ENCODE assay signal across 9 mouse cellular contexts in the genomic region with DNA sequence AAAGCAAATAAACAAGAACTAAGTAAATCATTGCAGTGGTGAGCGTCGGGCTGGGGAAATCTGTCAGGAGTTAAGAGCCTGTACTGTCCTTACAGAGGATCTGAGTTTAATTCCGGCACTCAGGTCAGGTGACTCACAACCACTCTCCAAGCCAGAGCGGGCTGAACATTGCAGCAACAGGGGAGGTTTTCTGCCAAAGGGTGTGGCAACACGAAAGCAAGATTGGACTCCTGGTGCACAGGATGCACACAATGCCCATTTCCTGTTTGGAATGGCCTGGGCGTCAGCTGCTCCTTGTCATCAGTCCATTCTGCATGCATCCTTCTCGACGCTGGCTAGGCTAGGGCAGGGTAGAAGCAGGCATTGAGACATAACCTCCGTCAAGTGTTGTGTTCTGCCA. TPM values are rescaled to one million over a fixed set of nuclear protein-coding genes. Genes with fewer than 3 reads are reported as not detected.
A peak's percentile ranks its signal among the peaks of the same experiment; 100 is the strongest.
DNase-seq lines count a peak whose midpoint lies in the region; ATAC-seq and TF ChIP-seq lines count a peak whose summit lies in the region.
"Had no signal": no experiment of that assay in that cellular context is flagged by ENCODE, and none has a peak within 500 bp of the region (broad histone marks: within the 10 kb centered on the region; RNA-seq: fewer than 3 reads in every experiment).

No protein-coding gene starts in this region.

- peak overlapping the region; percentile 88 for H3K27ac ChIP-seq in gastrocnemius, adult 2 months
- peak overlapping the region; percentile 41 for H3K27ac ChIP-seq in heart, embryonic 16.5 days (ENCODE audit: low read length)
- H3K27ac ChIP-seq in limb, embryonic 10.5 days: no peak overlapping the region
- H3K27ac ChIP-seq: limb, embryonic 15.5 days had no signal

- peaks cover 34% of the 10 kb centered on the region for H3K4me1 ChIP-seq in G1E (ENCODE audit: insufficient read depth, low read depth, low read length)
- peaks cover 59% of the 10 kb centered on the region for H3K4me1 ChIP-seq in heart, embryonic 16.5 days (ENCODE audit: control insufficient read depth, insufficient read depth, low read length)
- H3K4me1 ChIP-seq in limb, embryonic 10.5 days: peaks cover 71% of the 10 kb centered on the region

- ATAC-seq in G1E (ENCODE audit: extremely low read depth, insufficient number of reproducible peaks, low FRiP score, poor library complexity, severe bottlenecking): peak; percentile 37
- ATAC-seq in heart, embryonic 16.5 days (replicated peaks; ENCODE audit: extremely low read depth, insufficient read depth, low FRiP score): peak; percentile 10; the same call in 1 of the 2 replicates

- H3K27me3 ChIP-seq in G1E (ENCODE audit: insufficient read depth, low read length): no peaks in the 10 kb centered on the region
- no peaks in the 10 kb centered on the region for H3K27me3 ChIP-seq in heart, embryonic 16.5 days (ENCODE audit: control insufficient read depth, insufficient read depth, low read length)
- peaks cover 54% of the 10 kb centered on the region for H3K27me3 ChIP-seq in limb, embryonic 10.5 days (ENCODE audit: low read depth, poor library complexity, severe bottlenecking)

- H3K9ac ChIP-seq in heart, embryonic 16.5 days (ENCODE audit: low read length): peak overlapping the region; percentile 6; the same call in 1 of the 2 replicates
- H3K9ac ChIP-seq: limb, embryonic 15.5 days had no signal

- 0 out of 2 replicates have a peak overlapping the region, but pooled peaks have one; percentile 9 for H3K4me3 ChIP-seq in gastrocnemius, adult 2 months
- H3K4me3 ChIP-seq in G1E (ENCODE audit: low read depth, low read length): no peak overlapping the region
- no peak overlapping the region for H3K4me3 ChIP-seq in heart, embryonic 16.5 days (ENCODE audit: low read length)
- no peak overlapping the region for H3K4me3 ChIP-seq in limb, embryonic 10.5 days
- H3K4me3 ChIP-seq: limb, embryonic 15.5 days had no signal

- 22% methylated on average over 9 of the region's 9 CpGs for WGBS in heart, embryonic 16.5 days
- 66% methylated on average over 9 of the region's 9 CpGs for WGBS in limb, embryonic 10.5 days

- intact Hi-C loops in gastrocnemius, adult 2 months (cut with DNase I): no loop called here
- intact Hi-C loops in gastrocnemius, postnatal 14 days (cut with DNase I; ENCODE audit: low total_unique reads): no loop called here

- peaks cover 90% of the 10 kb centered on the region for H3K36me3 ChIP-seq in G1E (replicated peaks)
- no peaks in the 10 kb centered on the region for H3K36me3 ChIP-seq in heart, embryonic 16.5 days (ENCODE audit: control insufficient read depth, insufficient read depth)
- H3K36me3 ChIP-seq in limb, embryonic 10.5 days: peaks cover 2% of the 10 kb centered on the region; the same call in 1 of the 2 replicates

- no peak for TF ChIP-seq CTCF in gastrocnemius, adult 2 months (IDR thresholded peaks at IDR 0.05)
- no peak for TF ChIP-seq CTCF in G1E (IDR thresholded peaks at IDR 0.05; ENCODE audit: low read depth, low read length)

- H3K4me2 ChIP-seq in heart, embryonic 16.5 days (ENCODE audit: low read depth, low read length): no peak overlapping the region; the same call in 1 of the 2 replicates
- H3K4me2 ChIP-seq: limb, embryonic 15.5 days had no signal

- H3K9me3 ChIP-seq in G1E (replicated peaks): no peaks in the 10 kb centered on the region
- no peaks in the 10 kb centered on the region for H3K9me3 ChIP-seq in heart, embryonic 16.5 days (replicated peaks; ENCODE audit: control insufficient read depth, low read length)
- H3K9me3 ChIP-seq in limb, embryonic 10.5 days (replicated peaks): no peaks in the 10 kb centered on the region
- H3K9me3 ChIP-seq: limb, embryonic 15.5 days had no signal

- peak; percentile 82 for DNase-seq in gastrocnemius, adult 2 months
- no peak for DNase-seq in gastrocnemius, postnatal 14 days
- no peak for DNase-seq in G1E (ENCODE audit: low spot score)
- peak; percentile 90 for DNase-seq in lung, postnatal 36 days
- DNase-seq in testis, postnatal 10 days (ENCODE audit: low spot score): no peak
- no peak for DNase-seq in limb, embryonic 10.5 days (ENCODE audit: low spot score)
- DNase-seq in layer of hippocampus, adult 9-10 months (ENCODE audit: low spot score): no peak

RNA-seq across cellular contexts. Expression of gene Nat9, which starts 31.6 kb away (rescaled TPM):
- 10 to 100 TPM; 12.7 to 16.3 TPM for total RNA-seq in gastrocnemius, adult 2 months (2021)
- total RNA-seq in gastrocnemius, postnatal 14 days (2021): 10 to 100 TPM; 13.1 to 14.0 TPM
- total RNA-seq in G1E (2014; fragmentation: Nextera tagmentation): 18.0 and 21.1 TPM in 2 replicates
- 26.5 and 38.3 TPM in 2 replicates for total RNA-seq in G1E (2017)
- 23.2 and 23.7 TPM in 2 replicates for polyA plus RNA-seq in G1E (2012)
- polyA plus RNA-seq in heart, embryonic 16.5 days (2015; fragmentation: Nextera tagmentation; extraction: Ambion mirVana): 18.6 and 20.8 TPM in 2 replicates
- 15.6 and 22.7 TPM in 2 replicates for polyA plus RNA-seq in limb, embryonic 10.5 days (2016; fragmentation: Nextera tagmentation; extraction: Ambion mirVana)

RNA-seq across cellular contexts. Expression of gene Tmem104, which starts 32.0 kb away (rescaled TPM):
- 1 to 10 TPM; 7.3 to 7.4 TPM for total RNA-seq in gastrocnemius, adult 2 months (2021)
- total RNA-seq in gastrocnemius, postnatal 14 days (2021): 1 to 10 TPM; 4.5 to 4.9 TPM
- 14.7 and 17.3 TPM in 2 replicates for total RNA-seq in G1E (2014; fragmentation: Nextera tagmentation)
- total RNA-seq in G1E (2017): 2.6 and 4.2 TPM in 2 replicates
- polyA plus RNA-seq in G1E (2012): 16.3 and 23.2 TPM in 2 replicates
- polyA plus RNA-seq in heart, embryonic 16.5 days (2015; fragmentation: Nextera tagmentation; extraction: Ambion mirVana): 6.6 and 7.1 TPM in 2 replicates
- polyA plus RNA-seq in limb, embryonic 10.5 days (2016; fragmentation: Nextera tagmentation; extraction: Ambion mirVana): 9.1 and 9.8 TPM in 2 replicates

RNA-seq across cellular contexts. Expression of gene Grin2c, which starts 47.8 kb away (rescaled TPM):
- total RNA-seq in gastrocnemius, adult 2 months (2021): under 1 TPM in 1 of 2 experiments, not detected in 1; 0.06 TPM
- total RNA-seq in gastrocnemius, postnatal 14 days (2021): not detected
- total RNA-seq in G1E (2014; fragmentation: Nextera tagmentation) (0.53 TPM in 1 of 2 replicates, not detected in the other), G1E (2017) (0.06 TPM in 1 of 2 replicates, not detected in the other)
- not detected in 2 replicates for polyA plus RNA-seq in G1E (2012)
- 0.07 and 0.21 TPM in 2 replicates for polyA plus RNA-seq in heart, embryonic 16.5 days (2015; fragmentation: Nextera tagmentation; extraction: Ambion mirVana)
- polyA plus RNA-seq in limb, embryonic 10.5 days (2016; fragmentation: Nextera tagmentation; extraction: Ambion mirVana): 0.11 and 0.34 TPM in 2 replicates

RNA-seq across cellular contexts. Expression of gene Slc9a3r1, which starts 56.1 kb away (rescaled TPM):
- total RNA-seq in gastrocnemius, adult 2 months (2021): 1 to 10 TPM; 1.8 to 2.6 TPM
- total RNA-seq in gastrocnemius, postnatal 14 days (2021): 1 to 10 TPM; 4.9 to 5.9 TPM
- total RNA-seq in G1E (2014; fragmentation: Nextera tagmentation) (57.3 and 65.0 TPM in 2 replicates), G1E (2017) (91.5 and 94.5 TPM in 2 replicates)
- polyA plus RNA-seq in G1E (2012): 285 and 357 TPM in 2 replicates
- 34.2 and 51.7 TPM in 2 replicates for polyA plus RNA-seq in heart, embryonic 16.5 days (2015; fragmentation: Nextera tagmentation; extraction: Ambion mirVana)
- polyA plus RNA-seq in limb, embryonic 10.5 days (2016; fragmentation: Nextera tagmentation; extraction: Ambion mirVana): 30.7 and 32.2 TPM in 2 replicates

RNA-seq across cellular contexts. Expression of gene Fdxr, which starts 57.6 kb away (rescaled TPM):
- 1 to 10 TPM; 2.9 to 4.4 TPM for total RNA-seq in gastrocnemius, adult 2 months (2021)
- total RNA-seq in gastrocnemius, postnatal 14 days (2021): 1 to 10 TPM; 5.4 to 6.0 TPM
- total RNA-seq in G1E (2014; fragmentation: Nextera tagmentation) (3.7 and 10.4 TPM in 2 replicates), G1E (2017) (10.7 and 11.1 TPM in 2 replicates)
- polyA plus RNA-seq in G1E (2012): 32.2 and 36.3 TPM in 2 replicates
- 14.2 and 14.7 TPM in 2 replicates for polyA plus RNA-seq in heart, embryonic 16.5 days (2015; fragmentation: Nextera tagmentation; extraction: Ambion mirVana)
- 18.2 and 19.3 TPM in 2 replicates for polyA plus RNA-seq in limb, embryonic 10.5 days (2016; fragmentation: Nextera tagmentation; extraction: Ambion mirVana)

Comparison
In these comparisons a context has a peak if more than half of its experiments do, and no peak if none do; other contexts are left out.
1. DNase-seq: peak in gastrocnemius, adult 2 months (single experiment) and lung, postnatal 36 days (single experiment); none in gastrocnemius, postnatal 14 days (single experiment), G1E (single experiment), testis, postnatal 10 days (single experiment), limb, embryonic 10.5 days (single experiment) and layer of hippocampus, adult 9-10 months (single experiment).